15 mouse cellular contexts compared by ENCODE assay signal in genomic region chr1:118941336-118941735, GRCm38 (mm10).
DNase-seq lines count a peak whose midpoint lies in the region; ATAC-seq and TF ChIP-seq lines count a peak whose summit lies in the region.
"Had no signal": no experiment of that assay in that cellular context is flagged by ENCODE, and none has a peak within 500 bp of the region (broad histone marks: within the 10 kb centered on the region; RNA-seq: fewer than 3 reads in every experiment).

No protein-coding gene starts in this region.

- no peaks in the 10 kb centered on the region for H3K27me3 ChIP-seq in midbrain, embryonic 13.5 days
- H3K27me3 ChIP-seq in midbrain, embryonic 10.5 days (ENCODE audit: low read depth, poor library complexity, severe bottlenecking) = no peaks in the 10 kb centered on the region
- no peaks in the 10 kb centered on the region for H3K27me3 ChIP-seq in forebrain, embryonic 16.5 days (replicated peaks; ENCODE audit: control insufficient read depth, insufficient read depth, low read length)
- no peaks in the 10 kb centered on the region for H3K27me3 ChIP-seq in midbrain, postnatal 0 days (ENCODE audit: insufficient read depth, low read length)
- H3K27me3 ChIP-seq: heart, embryonic 15.5 days; kidney, embryonic 15.5 days had no signal

- no peak overlapping the region for H3K9ac ChIP-seq in midbrain, embryonic 13.5 days (replicated peaks)
- H3K9ac ChIP-seq in forebrain, embryonic 16.5 days (replicated peaks; ENCODE audit: low read depth, low read length) = no peak overlapping the region
- H3K9ac ChIP-seq in midbrain, postnatal 0 days (replicated peaks; ENCODE audit: low read length, poor library complexity, severe bottlenecking) = no peak overlapping the region
- H3K9ac ChIP-seq: heart, embryonic 15.5 days; kidney, embryonic 15.5 days; lung, embryonic 15.5 days had no signal

- no peak for TF ChIP-seq CTCF in midbrain, postnatal 0 days (IDR thresholded peaks at IDR 0.05)

- no peak for DNase-seq in midbrain, embryonic 10.5 days (ENCODE audit: low spot score)
- peak; percentile 52 for DNase-seq in cerebellum, adult 11 months
- no peak for DNase-seq in midbrain, postnatal 0 days (ENCODE audit: low spot score)
- no peak for DNase-seq in thymus, postnatal 14 days
- no peak for DNase-seq in embryo, embryonic 10.5 days (ENCODE audit: low spot score)
- DNase-seq: embryo, embryonic 11 days; left cerebral cortex, postnatal 4 days; retina, postnatal 1 day had no signal

- H3K4me2 ChIP-seq in midbrain, embryonic 13.5 days (replicated peaks) = no peak overlapping the region
- no peak overlapping the region for H3K4me2 ChIP-seq in forebrain, embryonic 16.5 days (ENCODE audit: low read length)
- no peak overlapping the region for H3K4me2 ChIP-seq in midbrain, postnatal 0 days (ENCODE audit: low read depth, low read length, poor library complexity, severe bottlenecking)
- H3K4me2 ChIP-seq: heart, embryonic 15.5 days; kidney, embryonic 15.5 days; lung, embryonic 15.5 days had no signal

- H3K9me3 ChIP-seq in midbrain, embryonic 13.5 days = no peaks in the 10 kb centered on the region
- H3K9me3 ChIP-seq in midbrain, embryonic 10.5 days (replicated peaks) = no peaks in the 10 kb centered on the region
- no peaks in the 10 kb centered on the region for H3K9me3 ChIP-seq in forebrain, embryonic 16.5 days (ENCODE audit: control insufficient read depth, low read length)
- no peaks in the 10 kb centered on the region for H3K9me3 ChIP-seq in midbrain, postnatal 0 days (ENCODE audit: low read length)
- H3K9me3 ChIP-seq: heart, embryonic 15.5 days; kidney, embryonic 15.5 days; lung, embryonic 15.5 days had no signal

- H3K27ac ChIP-seq in midbrain, embryonic 13.5 days = 0 out of 2 replicates have a peak overlapping the region, but pooled peaks have one; percentile 4
- no peak overlapping the region for H3K27ac ChIP-seq in midbrain, embryonic 10.5 days (replicated peaks)
- no peak overlapping the region for H3K27ac ChIP-seq in forebrain, embryonic 16.5 days (ENCODE audit: low read length)
- H3K27ac ChIP-seq in midbrain, postnatal 0 days (ENCODE audit: low read depth, low read length) = no peak overlapping the region
- H3K27ac ChIP-seq: heart, embryonic 15.5 days; kidney, embryonic 15.5 days; lung, embryonic 15.5 days; stomach, postnatal 0 days had no signal

- WGBS in midbrain, embryonic 13.5 days = 46% methylated on average over 8 of the region's 8 CpGs
- WGBS in midbrain, embryonic 10.5 days = 69% methylated on average over 8 of the region's 8 CpGs
- WGBS in forebrain, embryonic 16.5 days = 40% methylated on average over 8 of the region's 8 CpGs
- 40% methylated on average over 8 of the region's 8 CpGs for WGBS in midbrain, postnatal 0 days

- peaks cover 30% of the 10 kb centered on the region for H3K4me1 ChIP-seq in midbrain, embryonic 13.5 days (replicated peaks)
- H3K4me1 ChIP-seq in midbrain, embryonic 10.5 days = peaks cover 38% of the 10 kb centered on the region
- peaks cover 17% of the 10 kb centered on the region for H3K4me1 ChIP-seq in forebrain, embryonic 16.5 days (replicated peaks; ENCODE audit: control insufficient read depth, insufficient read depth, low read length)
- no peaks in the 10 kb centered on the region for H3K4me1 ChIP-seq in midbrain, postnatal 0 days (ENCODE audit: insufficient read depth, low read length)
- H3K4me1 ChIP-seq: lung, embryonic 15.5 days had no signal

- peak; percentile 77 for ATAC-seq in midbrain, embryonic 13.5 days
- ATAC-seq in forebrain, embryonic 16.5 days = peak; percentile 16; the same call in 1 of the 2 replicates
- peak; percentile 69; the same call in 1 of the 2 replicates for ATAC-seq in midbrain, postnatal 0 days (ENCODE audit: low FRiP score)

- H3K36me3 ChIP-seq in midbrain, embryonic 13.5 days = no peaks in the 10 kb centered on the region
- H3K36me3 ChIP-seq in midbrain, embryonic 10.5 days = peaks cover 4% of the 10 kb centered on the region
- H3K36me3 ChIP-seq in forebrain, embryonic 16.5 days (ENCODE audit: control insufficient read depth, insufficient read depth) = no peaks in the 10 kb centered on the region
- no peaks in the 10 kb centered on the region for H3K36me3 ChIP-seq in midbrain, postnatal 0 days (ENCODE audit: insufficient read depth, low read length)
- H3K36me3 ChIP-seq: heart, embryonic 15.5 days; kidney, embryonic 15.5 days; lung, embryonic 15.5 days had no signal

- no peak overlapping the region for H3K4me3 ChIP-seq in midbrain, embryonic 13.5 days (replicated peaks)
- H3K4me3 ChIP-seq in midbrain, embryonic 10.5 days = no peak overlapping the region
- no peak overlapping the region for H3K4me3 ChIP-seq in forebrain, embryonic 16.5 days (replicated peaks; ENCODE audit: low read length)
- H3K4me3 ChIP-seq in midbrain, postnatal 0 days (ENCODE audit: low read depth, low read length) = no peak overlapping the region
- H3K4me3 ChIP-seq: heart, embryonic 15.5 days; kidney, embryonic 15.5 days; lung, embryonic 15.5 days; myocyte had no signal

Comparison
In these comparisons a context has a peak if more than half of its experiments do, and no peak if none do; other contexts are left out.
1. ATAC-seq: peak in every context shown above with its lines; median percentile 77 in midbrain, embryonic 13.5 days; 69 in midbrain, postnatal 0 days; 16 in forebrain, embryonic 16.5 days.